ENCODE assay signal across 28 mouse cellular contexts in genomic region chrX:142376747-142377146, GRCm38 (mm10).
"Had no signal": no experiment of that assay in that cellular context is flagged by ENCODE, and none has a peak within 500 bp of the region (broad histone marks: within the 10 kb centered on the region; RNA-seq: fewer than 3 reads in every experiment).

No protein-coding gene starts in this region.

- H3K27ac ChIP-seq: limb, embryonic 10.5 days; limb, embryonic 12.5 days; limb, embryonic 13.5 days; limb, embryonic 15.5 days; liver, embryonic 12.5 days; liver, embryonic 13.5 days; liver, embryonic 14.5 days; liver, embryonic 15.5 days; lung, embryonic 15.5 days; macrophage; midbrain, embryonic 10.5 days; midbrain, embryonic 12.5 days; midbrain, embryonic 13.5 days; midbrain, embryonic 15.5 days; neural tube, embryonic 12.5 days had no signal

- H3K4me1 ChIP-seq: limb, embryonic 10.5 days; limb, embryonic 12.5 days; limb, embryonic 13.5 days; limb, embryonic 15.5 days; lung, embryonic 15.5 days; midbrain, embryonic 10.5 days; midbrain, embryonic 12.5 days; midbrain, embryonic 13.5 days; midbrain, embryonic 15.5 days; neural tube, embryonic 12.5 days had no signal

- H3K4me3 ChIP-seq: limb, embryonic 10.5 days; limb, embryonic 12.5 days; limb, embryonic 13.5 days; limb, embryonic 15.5 days; liver, embryonic 12.5 days; liver, embryonic 13.5 days; liver, embryonic 15.5 days; lung, embryonic 15.5 days; megakaryocyte, embryonic 14.5 days; midbrain, embryonic 10.5 days; midbrain, embryonic 12.5 days; midbrain, embryonic 13.5 days; midbrain, embryonic 15.5 days; myocyte; neural tube, embryonic 12.5 days had no signal

- H3K36me3 ChIP-seq: limb, embryonic 10.5 days; limb, embryonic 12.5 days; limb, embryonic 13.5 days; limb, embryonic 15.5 days; liver, embryonic 12.5 days; liver, embryonic 13.5 days; liver, embryonic 15.5 days; lung, embryonic 15.5 days; midbrain, embryonic 10.5 days; midbrain, embryonic 12.5 days; midbrain, embryonic 13.5 days; midbrain, embryonic 15.5 days; neural tube, embryonic 12.5 days had no signal

- DNase-seq: left cerebral cortex, postnatal 4 days; liver; liver, embryonic 13.5 days; liver, postnatal 0 days; lung, adult 18-20 months; lung, adult 2 months; lung, embryonic 14.5 days; lung, postnatal 10 days; lung, postnatal 14 days; lung, postnatal 36 days; lung, postnatal 4 days; midbrain, embryonic 14.5 days had no signal

- H3K9me3 ChIP-seq: limb, embryonic 10.5 days; limb, embryonic 12.5 days; limb, embryonic 13.5 days; limb, embryonic 15.5 days; liver, embryonic 12.5 days; liver, embryonic 13.5 days; liver, embryonic 15.5 days; lung, embryonic 15.5 days; megakaryocyte, embryonic 14.5 days; midbrain, embryonic 10.5 days; midbrain, embryonic 12.5 days; midbrain, embryonic 13.5 days; midbrain, embryonic 15.5 days; neural tube, embryonic 12.5 days had no signal

- H3K27me3 ChIP-seq: limb, embryonic 15.5 days; liver, embryonic 12.5 days; liver, embryonic 13.5 days; liver, embryonic 15.5 days; lung, embryonic 15.5 days; megakaryocyte, embryonic 14.5 days; midbrain, embryonic 15.5 days; neural tube, embryonic 12.5 days had no signal

- H3K9ac ChIP-seq: limb, embryonic 12.5 days; limb, embryonic 13.5 days; limb, embryonic 15.5 days; liver, embryonic 12.5 days; liver, embryonic 13.5 days; liver, embryonic 14.5 days; liver, embryonic 15.5 days; liver, postnatal 0 days; lung, embryonic 14.5 days; lung, embryonic 15.5 days; midbrain, embryonic 12.5 days; midbrain, embryonic 13.5 days; midbrain, embryonic 15.5 days; neural tube, embryonic 12.5 days had no signal
